In the genomic region with DNA sequence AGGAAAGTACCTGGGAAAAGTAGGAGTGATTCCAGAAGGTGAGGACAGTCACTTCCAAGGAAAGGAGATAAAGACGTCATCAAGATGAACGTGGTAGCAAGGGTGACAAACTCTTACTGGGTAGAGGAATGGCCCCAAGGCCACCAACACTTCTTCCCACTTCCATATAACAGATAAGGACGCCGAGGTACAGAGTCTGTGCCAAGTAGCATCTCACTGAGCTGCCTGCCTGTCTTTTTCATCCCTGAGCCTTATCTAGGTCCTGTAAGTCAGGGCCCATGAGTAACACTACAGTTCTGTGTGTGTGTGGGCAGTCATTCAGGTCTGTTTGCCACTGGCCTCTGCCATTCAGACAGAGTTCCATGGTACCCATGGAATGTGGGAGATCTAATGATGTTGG, we compare ENCODE assay signal across 29 mouse cellular contexts. TPM values are rescaled to one million over a fixed set of nuclear protein-coding genes. Genes with fewer than 3 reads are reported as not detected.
"Had no signal": no experiment of that assay in that cellular context is flagged by ENCODE, and none has a peak within 500 bp of the region (broad histone marks: within the 10 kb centered on the region; RNA-seq: fewer than 3 reads in every experiment).

No protein-coding gene starts in this region.

- H3K36me3 ChIP-seq: embryonic facial prominence, embryonic 10.5 days; embryonic facial prominence, embryonic 12.5 days; embryonic facial prominence, embryonic 13.5 days; embryonic facial prominence, embryonic 15.5 days; forebrain, embryonic 10.5 days; forebrain, embryonic 12.5 days; forebrain, embryonic 15.5 days had no signal

- DNase-seq: cerebellum, adult 2 months; cerebellum, adult 8-10 months; cerebellum, adult 9-10 months; cerebellum, adult 9-11 months; cerebellum, postnatal 10 days; cerebellum, postnatal 14 days; cerebellum, postnatal 25 days; cerebellum, postnatal 36 days; embryo, embryonic 11 days; forebrain, postnatal 0 days; gastrocnemius, adult 2 months; gastrocnemius, postnatal 10 days; gastrocnemius, postnatal 14 days; gastrocnemius, postnatal 25 days; gastrocnemius, postnatal 36 days; heart, adult 18-20 months; heart, adult 2 months had no signal

- H3K9ac ChIP-seq: embryonic facial prominence, embryonic 12.5 days; embryonic facial prominence, embryonic 13.5 days; embryonic facial prominence, embryonic 15.5 days; forebrain, embryonic 12.5 days; forebrain, embryonic 13.5 days; forebrain, embryonic 15.5 days; forebrain, postnatal 0 days had no signal

- ATAC-seq: forebrain, embryonic 13.5 days; forebrain, embryonic 14.5 days; forebrain, embryonic 15.5 days; forebrain, embryonic 16.5 days; forebrain, postnatal 0 days had no signal

- H3K4me3 ChIP-seq: embryonic facial prominence, embryonic 10.5 days; embryonic facial prominence, embryonic 12.5 days; embryonic facial prominence, embryonic 13.5 days; embryonic facial prominence, embryonic 15.5 days; erythroblast, embryonic 14.5 days; forebrain, embryonic 10.5 days; forebrain, embryonic 12.5 days; forebrain, embryonic 13.5 days; forebrain, embryonic 15.5 days; gastrocnemius, adult 2 months; heart, adult 2 months had no signal

- H3K9me3 ChIP-seq: embryonic facial prominence, embryonic 10.5 days; embryonic facial prominence, embryonic 12.5 days; embryonic facial prominence, embryonic 13.5 days; embryonic facial prominence, embryonic 15.5 days; forebrain, embryonic 10.5 days; forebrain, embryonic 12.5 days; forebrain, embryonic 13.5 days; forebrain, embryonic 15.5 days had no signal

- H3K27me3 ChIP-seq: embryonic facial prominence, embryonic 12.5 days; embryonic facial prominence, embryonic 13.5 days; embryonic facial prominence, embryonic 15.5 days; forebrain, embryonic 12.5 days; forebrain, embryonic 13.5 days; forebrain, embryonic 15.5 days had no signal

- H3K27ac ChIP-seq: embryonic facial prominence, embryonic 10.5 days; embryonic facial prominence, embryonic 12.5 days; embryonic facial prominence, embryonic 13.5 days; embryonic facial prominence, embryonic 15.5 days; forebrain, embryonic 10.5 days; forebrain, embryonic 12.5 days; forebrain, embryonic 13.5 days; forebrain, embryonic 15.5 days; gastrocnemius, adult 2 months; heart, adult 2 months had no signal

- H3K4me2 ChIP-seq: embryonic facial prominence, embryonic 12.5 days; embryonic facial prominence, embryonic 13.5 days; embryonic facial prominence, embryonic 15.5 days; forebrain, embryonic 12.5 days; forebrain, embryonic 13.5 days; forebrain, embryonic 15.5 days had no signal

RNA-seq across cellular contexts. Expression of gene Pcsk6, which starts 23.4 kb away (rescaled TPM):
- total RNA-seq: granulocyte monocyte progenitor cell, adult 5-6 weeks had no signal
